Mouse (Mus musculus): Measurements from ENCODE around the gene Otof. TPM values are rescaled to one million over a fixed set of nuclear protein-coding genes. Genes with fewer than 3 reads are reported as not detected.

Gene Otof
- polyA plus RNA-seq (2014; fragmentation: Illumina TruSeq; extraction: RNeasy Lipid Tissue Mini Kit (QIAGEN cat#74804); ENCODE audit: low read depth, low replicate concordance): not detected

GRCm38 (mm10) chr5:30461821-30462220 lies at the start of gene Otof:
Gene Otof, minus strand, starts transcription at chr5:30461932.

GRCm38 (mm10) chr5:30465861-30466260 lies 4.1 kb upstream of the Otof start, which contains the start of gene 1700001C02Rik:
Gene 1700001C02Rik, plus strand, starts transcription at chr5:30466047.

Other genes with a start within 250 kb of the Otof start
- 97.4 TPM for gene Selenoi, start 229.4 kb downstream of the Otof start, polyA plus RNA-seq (2014; fragmentation: Illumina TruSeq; extraction: RNeasy Lipid Tissue Mini Kit (QIAGEN cat#74804); ENCODE audit: low read depth, low replicate concordance)
- gene Drc1, start 180.5 kb downstream of the Otof start, polyA plus RNA-seq (2014; fragmentation: Illumina TruSeq; extraction: RNeasy Lipid Tissue Mini Kit (QIAGEN cat#74804); ENCODE audit: low read depth, low replicate concordance): 1.0 TPM
- gene 1700001C02Rik, start 4.1 kb upstream of the Otof start, polyA plus RNA-seq (2014; fragmentation: Illumina TruSeq; extraction: RNeasy Lipid Tissue Mini Kit (QIAGEN cat#74804); ENCODE audit: low read depth, low replicate concordance): not detected
- gene Cib4, start 83.9 kb upstream of the Otof start, polyA plus RNA-seq (2014; fragmentation: Illumina TruSeq; extraction: RNeasy Lipid Tissue Mini Kit (QIAGEN cat#74804); ENCODE audit: low read depth, low replicate concordance): not detected
- 0.76 TPM for gene Kcnk3, start 126.2 kb upstream of the Otof start, polyA plus RNA-seq (2014; fragmentation: Illumina TruSeq; extraction: RNeasy Lipid Tissue Mini Kit (QIAGEN cat#74804); ENCODE audit: low read depth, low replicate concordance)
- gene Slc35f6, start 186.0 kb upstream of the Otof start, polyA plus RNA-seq (2014; fragmentation: Illumina TruSeq; extraction: RNeasy Lipid Tissue Mini Kit (QIAGEN cat#74804); ENCODE audit: low read depth, low replicate concordance): 11.1 TPM
- 15.7 TPM for gene Cenpa, start 204.8 kb upstream of the Otof start, polyA plus RNA-seq (2014; fragmentation: Illumina TruSeq; extraction: RNeasy Lipid Tissue Mini Kit (QIAGEN cat#74804); ENCODE audit: low read depth, low replicate concordance)
- 0.35 TPM for gene Dpysl5, start 249.6 kb upstream of the Otof start, polyA plus RNA-seq (2014; fragmentation: Illumina TruSeq; extraction: RNeasy Lipid Tissue Mini Kit (QIAGEN cat#74804); ENCODE audit: low read depth, low replicate concordance)

Data from sigmoid colon, adult 10 weeks (tissue).